Mouse (Mus musculus): ENCODE measurements at regions not wholly inside any gene's neighbourhood (a gene's known extent, or its start where the extent isn't known, plus 50 kb on each side); places are given as distances from the start of the nearest gene placed in this dataset.

GRCm38 (mm10) chr19:59738541-59738940 is 204.9 kb downstream of the Rab11fip2 start:
- in situ Hi-C loops (cut with MboI, MseI): no loop called here

- in situ Hi-C loops (cut with MboI, MseI): loop anchor here (10.0 kb wide), 1 partner anchor 402 kb away; no protein-coding TSS in a partner anchor
Observed at GRCm38 (mm10) chr19:59742946-59743345, 200.5 kb downstream of the Rab11fip2 start.

GRCm38 (mm10) chr19:59761218-59761617 is 182.2 kb downstream of the Rab11fip2 start:
- in situ Hi-C loops (cut with MboI, MseI): loop anchor here (5.0 kb wide), 1 partner anchor 376 kb away; no protein-coding TSS in a partner anchor

GRCm38 (mm10) chr19:59784401-59785046 is 158.9 kb downstream of the Rab11fip2 start:
- in situ Hi-C loops (cut with MboI, MseI): no loop called here

- in situ Hi-C loops (cut with MboI, MseI): no loop called here
Observed at GRCm38 (mm10) chr19:59831304-59831703, 112.2 kb downstream of the Rab11fip2 start.

- in situ Hi-C loops (cut with MboI, MseI): no loop called here
Observed at GRCm38 (mm10) chr19:59837138-59837537, 106.3 kb downstream of the Rab11fip2 start.

- in situ Hi-C loops (cut with MboI, MseI): no loop called here
Observed at GRCm38 (mm10) chr19:59837628-59838027, 105.8 kb downstream of the Rab11fip2 start.

- in situ Hi-C loops (cut with MboI, MseI): no loop called here
Observed at GRCm38 (mm10) chr19:59844270-59844669, 99.2 kb downstream of the Rab11fip2 start.

- in situ Hi-C loops (cut with MboI, MseI): loop anchor here (5.0 kb wide), 1 partner anchor 35 kb away; no protein-coding TSS in a partner anchor
Observed at GRCm38 (mm10) chr19:59846807-59847206, 96.6 kb downstream of the Rab11fip2 start.

GRCm38 (mm10) chr19:59850696-59851095 is 92.8 kb downstream of the Rab11fip2 start:
- in situ Hi-C loops (cut with MboI, MseI): no loop called here

- in situ Hi-C loops (cut with MboI, MseI): no loop called here
Observed at GRCm38 (mm10) chr19:59852011-59852738, 91.3 kb downstream of the Rab11fip2 start.

Measured in regulatory T cell (primary cell).